Mouse (Mus musculus): ENCODE data around the gene Pmp22.

- TF ChIP-seq CTCF (conservative IDR thresholded peaks at IDR 0.05; ENCODE audit: insufficient read depth, insufficient read length, low read depth, low read length) = no peak
- no peak for TF ChIP-seq POLR2A (IDR thresholded peaks at IDR 0.05; ENCODE audit: low read depth, low read length)
Observed at GRCm38 (mm10) chr11:63103256-63103655, 25.5 kb upstream of the Pmp22 start.

All from kidney, adult 2 months (tissue).